Mouse (Mus musculus): ENCODE measurements around the gene F2rl3. TPM values are rescaled to one million over a fixed set of nuclear protein-coding genes. Genes with fewer than 3 reads are reported as not detected.

F2rl3 gene
- 2.3 and 4.2 TPM in 2 replicates for polyA plus RNA-seq (2012; rRNA removed)

DNA sequence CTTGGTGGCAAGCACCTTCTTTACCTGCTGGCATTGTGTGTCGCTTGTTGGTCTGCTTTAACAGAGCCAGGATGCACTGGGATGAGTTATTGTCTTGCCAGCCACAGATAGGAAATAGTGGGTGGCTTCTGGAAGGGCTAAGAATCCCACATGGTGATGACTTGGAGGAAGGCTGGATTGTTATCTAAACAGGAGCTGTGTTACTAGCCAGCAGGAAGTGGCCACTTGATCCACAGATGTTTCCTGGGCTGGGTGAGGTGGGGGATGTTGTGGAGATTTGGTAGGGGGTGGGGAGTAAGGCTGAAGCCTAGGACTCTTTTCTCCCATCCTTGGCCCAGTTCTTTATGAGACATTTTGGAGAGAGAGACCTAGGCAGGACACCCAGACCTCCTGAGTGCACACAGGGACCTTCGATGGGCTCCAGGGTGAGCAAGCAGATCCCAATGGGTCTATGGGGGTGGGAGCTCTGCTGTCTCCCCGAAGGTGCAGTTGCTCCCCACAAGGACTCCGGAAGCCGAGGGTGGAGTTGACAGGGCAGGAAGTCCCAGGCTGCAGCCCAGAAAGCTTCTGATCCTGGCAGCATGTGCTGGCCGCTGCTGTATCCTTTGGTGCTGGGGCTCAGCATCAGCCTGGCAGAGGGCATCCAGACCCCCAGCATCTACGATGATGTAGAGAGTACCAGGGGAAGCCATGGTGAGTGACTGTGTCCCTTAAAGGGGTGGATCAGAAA lies at the start of gene F2rl3:
Gene F2rl3 (plus strand): TSS at position 559 of the 730 bp plus-strand sequence.
- DNase-seq (ENCODE audit: low read depth) = no peak

- DNase-seq (ENCODE audit: low read depth) = no peak
Measured at GRCm38 (mm10) chr8:72712569-72712968, 49.1 kb upstream of the F2rl3 start.

DNA sequence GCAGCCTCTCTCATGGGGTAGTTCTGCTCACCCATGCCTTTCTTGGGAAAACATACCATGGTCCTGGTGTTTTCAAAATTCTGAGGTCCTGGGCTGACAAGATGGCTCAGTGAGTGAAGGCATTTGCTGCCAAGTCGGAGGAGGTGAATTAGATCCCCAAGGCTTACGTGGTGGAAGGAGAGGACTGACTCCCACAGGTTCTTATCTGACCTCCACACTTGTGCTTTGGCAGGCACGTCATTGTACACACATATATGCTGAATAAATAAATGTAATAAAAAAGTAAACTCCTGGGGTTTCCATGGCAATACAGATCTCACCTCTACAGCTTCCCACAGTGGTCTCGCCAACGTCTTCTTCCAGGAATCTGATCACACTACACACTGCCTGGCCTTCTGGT lies 45.1 kb upstream of the F2rl3 start:
- DNase-seq (ENCODE audit: low read depth) = no peak

GRCm38 (mm10) chr8:72720541-72720940 lies 41.1 kb upstream of the F2rl3 start:
- DNase-seq (ENCODE audit: low read depth) = no peak

DNA sequence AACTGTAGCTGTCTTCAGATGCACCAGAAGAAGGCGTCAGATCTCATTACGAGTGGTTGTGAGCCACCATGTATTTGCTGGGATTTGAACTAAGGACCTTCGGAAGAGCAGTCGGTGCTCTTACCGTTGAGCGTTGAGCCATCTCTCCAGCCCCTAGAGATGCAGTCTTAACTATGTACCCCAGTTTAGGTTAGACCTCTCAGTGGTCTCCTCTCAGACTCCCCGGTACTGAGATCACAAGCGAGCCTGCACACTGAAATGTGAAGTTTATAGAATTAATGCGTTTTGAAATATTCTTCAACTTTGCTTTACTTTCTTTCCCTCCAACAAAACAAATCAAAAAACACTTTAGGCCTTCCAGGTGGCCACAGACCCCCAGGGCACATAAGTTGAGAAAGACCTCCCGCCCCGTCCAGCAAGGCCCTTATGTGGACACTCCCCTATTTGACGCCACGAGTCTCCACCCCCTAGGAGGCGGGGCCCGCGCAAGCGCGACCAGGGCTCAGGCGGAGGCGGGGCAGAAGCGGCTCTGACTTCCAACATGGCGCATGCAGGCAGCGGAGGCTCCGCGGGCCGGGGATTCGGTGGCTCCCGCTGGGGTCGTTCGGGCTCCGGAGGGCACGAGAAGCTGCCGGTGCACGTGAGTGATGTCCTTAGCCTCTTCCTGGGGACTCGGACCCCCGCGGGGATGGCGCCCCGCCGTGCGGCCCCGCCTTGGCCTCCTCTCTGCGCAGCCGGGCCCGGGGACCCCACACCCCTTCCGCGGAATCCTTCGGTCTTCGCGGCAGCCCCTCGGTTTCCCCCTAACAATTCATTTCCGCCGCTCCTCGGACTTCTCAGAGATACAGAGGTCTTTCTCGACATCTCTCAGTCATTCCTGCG lies 38.7 kb upstream of the F2rl3 start, which contains the start of gene Sin3b:
Gene Sin3b (plus strand): TSS at position 517 of the 882 bp plus-strand sequence.
- no peak for DNase-seq (ENCODE audit: low read depth)

GRCm38 (mm10) chr8:72723651-72724001 lies 38.1 kb upstream of the F2rl3 start:
- no peak for DNase-seq (ENCODE audit: low read depth)

DNA sequence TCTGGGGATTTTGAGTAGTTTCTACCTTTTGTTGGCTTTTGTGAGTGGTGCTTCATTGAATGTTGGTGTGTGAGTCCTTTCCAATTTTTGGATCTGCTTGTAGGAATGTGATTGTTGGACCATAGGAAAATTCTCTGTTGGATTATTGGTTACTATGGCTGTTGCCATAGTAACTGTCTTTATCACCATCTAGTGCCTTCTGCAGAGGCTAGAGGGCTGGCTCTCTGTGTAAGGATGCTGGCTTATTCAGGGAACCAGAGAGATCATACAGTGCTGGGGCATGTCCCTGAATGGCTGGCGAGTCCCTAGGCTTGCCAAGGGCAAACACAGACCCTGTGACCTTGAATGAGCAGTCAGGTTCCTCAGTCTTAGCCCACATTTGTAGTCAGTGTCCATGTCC lies 33.0 kb upstream of the F2rl3 start:
- DNase-seq (ENCODE audit: low read depth) = no peak

GRCm38 (mm10) chr8:72735001-72735400 lies 26.7 kb upstream of the F2rl3 start:
- no peak for DNase-seq (ENCODE audit: low read depth)

GRCm38 (mm10) chr8:72736868-72737267 lies 24.8 kb upstream of the F2rl3 start:
- no peak for DNase-seq (ENCODE audit: low read depth)

- no peak for DNase-seq (ENCODE audit: low read depth)
Measured at GRCm38 (mm10) chr8:72746061-72746460, 15.6 kb upstream of the F2rl3 start.

DNA sequence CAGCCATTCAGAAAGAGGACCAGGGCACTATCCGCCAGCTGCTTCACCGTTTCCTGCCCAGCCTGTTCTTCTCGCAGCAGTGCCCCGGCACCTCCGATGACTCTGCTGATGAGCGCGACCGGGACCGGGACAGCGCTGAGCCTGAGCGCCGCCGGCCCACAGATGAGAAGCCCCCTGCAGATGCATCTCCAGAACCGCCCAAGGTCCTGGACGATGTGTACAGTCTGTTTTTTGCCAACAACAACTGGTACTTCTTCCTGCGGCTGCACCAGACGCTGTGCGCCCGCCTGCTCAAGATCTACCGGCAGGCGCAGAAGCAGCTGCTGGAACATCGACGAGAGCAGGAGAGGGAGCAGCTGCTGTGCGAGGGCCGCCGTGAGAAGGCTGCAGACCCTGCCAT lies 11.8 kb upstream of the F2rl3 start:
- no peak for DNase-seq (ENCODE audit: low read depth)

GRCm38 (mm10) chr8:72750266-72750665 lies 11.4 kb upstream of the F2rl3 start:
- DNase-seq (ENCODE audit: low read depth) = no peak

GRCm38 (mm10) chr8:72751126-72751525 lies 10.6 kb upstream of the F2rl3 start:
- DNase-seq (ENCODE audit: low read depth) = no peak

DNA sequence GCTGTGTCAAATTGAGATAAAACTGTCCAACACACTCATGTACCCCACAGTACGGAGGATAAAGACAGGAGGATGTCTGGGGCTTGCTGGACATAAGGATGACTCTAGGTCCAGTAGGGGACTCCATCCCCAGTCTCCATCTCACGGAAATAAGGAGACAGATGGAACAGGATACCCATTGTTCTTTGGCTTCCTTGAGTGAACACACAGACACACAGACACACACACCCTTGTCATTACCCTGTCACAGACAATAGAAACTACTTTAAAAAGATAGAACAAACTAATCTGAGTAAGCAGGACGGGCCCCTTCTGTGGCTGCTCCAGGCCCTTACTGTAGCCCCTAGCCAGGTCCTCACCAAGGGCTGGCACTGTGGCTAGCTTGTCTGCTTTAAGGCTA lies 9.4 kb upstream of the F2rl3 start:
- no peak for DNase-seq (ENCODE audit: low read depth)

DNA sequence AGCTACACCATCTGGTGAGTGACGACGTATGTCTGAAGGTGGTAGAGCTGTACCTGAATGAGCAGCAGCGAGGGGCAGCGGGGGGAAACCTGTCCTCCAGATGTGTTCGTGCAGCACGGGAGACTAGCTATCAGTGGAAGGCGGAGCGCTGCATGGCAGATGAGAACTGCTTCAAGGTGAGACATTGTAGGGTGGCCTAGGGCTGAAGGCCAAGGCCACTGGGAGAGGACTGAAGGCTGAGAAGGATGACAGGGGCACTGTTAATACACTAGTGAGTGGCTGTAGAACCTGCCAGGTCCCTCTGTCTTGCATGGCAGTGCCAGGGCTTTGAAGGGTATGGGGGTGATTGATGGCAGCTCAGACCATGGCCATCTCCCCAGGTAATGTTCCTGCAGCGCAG lies 8.5 kb upstream of the F2rl3 start:
- DNase-seq (ENCODE audit: low read depth) = no peak

DNA sequence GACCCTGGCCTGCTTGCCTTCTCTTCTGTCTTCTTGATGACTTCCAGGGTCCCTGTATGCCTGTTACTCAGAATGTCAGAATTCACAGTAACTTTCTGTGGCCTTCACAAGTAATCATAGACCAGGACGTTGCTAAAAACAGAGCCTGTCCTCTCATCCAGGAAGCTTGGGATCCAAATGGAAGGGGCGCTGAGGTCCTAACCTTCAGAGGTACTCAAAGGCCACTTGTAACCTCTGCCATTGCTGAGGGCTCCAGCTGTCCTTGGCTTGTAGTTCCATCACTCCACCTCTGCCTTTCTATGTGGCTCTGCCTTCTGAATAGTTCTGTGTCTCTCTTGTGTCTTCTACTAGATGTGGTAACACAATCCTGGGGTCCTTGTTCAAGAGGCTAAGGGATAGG lies 7.9 kb upstream of the F2rl3 start:
- no peak for DNase-seq (ENCODE audit: low read depth)

GRCm38 (mm10) chr8:72756031-72756430 lies 5.6 kb upstream of the F2rl3 start:
- DNase-seq (ENCODE audit: low read depth) = no peak

DNA sequence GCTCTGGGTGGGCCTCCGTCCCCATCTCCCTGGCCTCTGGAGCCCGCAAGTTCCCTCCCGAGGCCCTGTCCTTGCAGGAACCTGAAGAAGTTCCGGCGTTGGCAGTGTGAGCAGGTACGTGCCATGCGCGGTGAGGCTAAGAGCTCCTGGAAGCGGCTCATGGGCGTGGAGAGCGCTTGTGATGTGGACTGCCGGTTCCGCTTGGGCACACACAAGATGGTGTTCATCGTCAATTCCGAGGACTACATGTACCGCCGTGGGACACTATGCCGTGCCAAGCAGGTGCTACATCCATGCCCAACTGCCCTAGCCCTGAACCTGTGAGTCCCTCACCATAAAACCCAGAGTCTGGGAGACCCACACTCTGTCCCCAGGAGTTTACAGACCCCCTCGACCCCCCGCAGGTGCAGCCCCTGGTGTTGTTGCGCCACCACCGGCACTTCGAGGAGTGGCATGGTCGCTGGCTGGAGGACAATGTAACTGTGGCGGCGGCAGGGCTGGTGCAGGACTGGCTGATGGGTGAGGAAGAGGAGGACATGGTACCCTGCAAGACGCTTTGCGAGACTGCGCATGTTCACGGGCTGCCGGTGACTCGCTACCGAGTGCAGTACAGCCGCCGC lies 4.8 kb upstream of the F2rl3 start:
- DNase-seq (ENCODE audit: low read depth) = no peak

DNA sequence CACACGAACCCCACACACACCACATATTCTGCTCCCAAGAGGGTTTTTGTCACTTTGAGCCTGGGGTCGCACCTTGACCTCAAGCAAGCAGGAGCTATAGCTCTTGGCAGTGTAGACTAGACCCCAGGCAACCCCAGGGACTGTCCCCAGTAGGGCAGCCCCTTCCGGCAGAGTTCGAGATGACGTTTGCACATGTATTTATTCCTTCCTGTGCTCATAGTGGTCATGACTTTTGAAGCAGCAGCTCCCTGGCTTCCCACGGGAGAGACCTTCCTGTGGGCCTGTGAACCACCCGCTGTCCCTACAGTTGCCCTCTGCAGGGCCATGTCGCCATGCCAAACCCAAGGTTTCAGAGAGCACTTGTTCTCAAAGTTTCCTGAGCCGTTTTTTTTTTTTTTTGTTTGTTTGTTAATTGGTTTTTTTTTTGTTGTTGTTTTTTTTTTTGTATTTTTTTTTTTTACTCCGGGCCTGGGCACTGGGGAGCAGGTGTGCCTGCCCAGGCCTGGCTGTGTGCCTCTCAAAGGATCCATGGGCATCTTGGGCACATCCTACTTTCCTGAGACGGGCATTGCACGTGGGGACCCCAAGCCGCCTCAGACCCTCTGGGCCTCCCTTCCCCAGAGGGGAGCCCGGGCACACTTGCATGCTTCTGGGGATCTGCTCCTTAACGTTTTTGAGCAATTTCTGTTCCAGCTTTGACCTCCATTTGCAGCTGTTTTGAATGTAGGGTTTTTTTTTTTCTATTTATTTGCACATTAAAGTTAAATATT lies 4.1 kb upstream of the F2rl3 start:
- no peak for DNase-seq (ENCODE audit: low read depth)

DNA sequence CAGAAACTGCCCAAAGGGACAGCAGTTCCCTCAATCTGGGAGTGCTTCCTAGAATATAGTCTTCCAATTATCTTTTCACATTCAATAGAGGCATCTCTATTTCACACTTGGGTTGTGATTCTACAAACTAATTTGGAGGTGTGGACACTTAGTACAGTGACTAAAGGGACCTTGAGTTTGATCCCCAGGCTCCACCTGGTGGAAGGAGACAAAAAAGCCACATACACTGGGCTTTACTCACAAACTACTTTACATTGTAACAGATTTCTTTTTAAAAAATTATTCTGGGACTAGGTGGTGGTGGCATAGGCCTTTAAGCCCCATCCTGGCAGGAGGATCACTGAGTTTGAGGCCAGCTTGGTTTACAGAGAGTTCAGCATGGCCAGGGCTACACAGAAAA lies 3.4 kb upstream of the F2rl3 start:
- DNase-seq (ENCODE audit: low read depth) = no peak

- no peak for DNase-seq (ENCODE audit: low read depth)
Measured at GRCm38 (mm10) chr8:72760216-72760615, 1.5 kb upstream of the F2rl3 start.

DNA sequence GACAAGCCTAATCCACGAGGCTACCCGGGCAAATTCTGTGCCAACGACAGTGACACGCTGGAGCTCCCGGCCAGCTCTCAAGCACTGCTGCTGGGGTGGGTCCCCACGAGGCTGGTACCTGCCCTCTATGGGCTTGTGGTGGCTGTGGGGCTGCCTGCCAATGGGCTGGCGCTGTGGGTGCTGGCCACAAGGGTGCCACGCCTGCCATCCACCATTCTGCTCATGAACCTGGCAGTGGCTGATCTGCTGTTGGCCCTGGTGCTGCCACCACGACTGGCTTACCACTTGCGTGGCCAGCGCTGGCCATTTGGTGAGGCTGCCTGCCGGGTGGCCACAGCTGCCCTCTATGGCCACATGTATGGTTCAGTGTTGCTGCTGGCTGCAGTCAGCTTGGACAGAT lies 626 bp downstream of the F2rl3 start:
- DNase-seq (ENCODE audit: low read depth) = no peak
